Mouse (Mus musculus): ENCODE data around the gene Tmem234.

Gene Tmem234

DNA sequence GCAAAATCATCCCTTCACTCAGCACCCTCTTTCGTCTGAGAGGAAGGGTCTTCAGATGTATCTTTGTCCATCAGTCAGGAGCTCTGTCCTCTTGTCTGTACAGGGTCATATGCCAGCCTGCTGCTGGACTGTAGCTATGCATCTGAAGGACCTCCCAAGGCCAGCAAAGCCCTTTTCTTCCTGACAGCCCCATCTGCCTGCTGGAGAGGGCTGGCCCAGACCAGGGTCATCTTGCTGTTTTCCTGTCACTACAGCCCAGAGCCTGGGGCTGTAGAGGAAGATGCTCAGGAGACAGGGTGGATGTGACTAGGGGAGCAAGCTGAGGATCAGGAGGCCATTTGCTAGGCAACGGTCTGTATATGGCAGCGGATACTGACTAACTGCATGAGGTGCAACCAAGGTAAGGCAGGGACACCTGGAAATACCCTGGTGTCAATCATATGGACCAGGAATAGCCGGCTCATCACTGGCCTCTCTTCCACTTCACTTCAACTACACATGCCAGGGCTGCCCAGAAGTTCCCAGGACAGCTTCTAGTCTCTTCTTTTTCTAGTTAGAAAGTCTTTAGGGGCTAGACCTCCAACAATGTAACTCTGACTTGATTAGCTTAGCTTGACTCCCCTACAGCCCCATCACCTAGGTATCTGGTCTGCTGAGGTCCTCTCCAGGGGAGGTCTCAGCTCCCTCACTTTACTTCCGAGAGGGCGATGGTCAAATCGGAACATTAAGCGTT is 22.5 kb downstream of the Tmem234 start:
- peak in 1 of 2 experiments; percentile 35 for DNase-seq

DNA sequence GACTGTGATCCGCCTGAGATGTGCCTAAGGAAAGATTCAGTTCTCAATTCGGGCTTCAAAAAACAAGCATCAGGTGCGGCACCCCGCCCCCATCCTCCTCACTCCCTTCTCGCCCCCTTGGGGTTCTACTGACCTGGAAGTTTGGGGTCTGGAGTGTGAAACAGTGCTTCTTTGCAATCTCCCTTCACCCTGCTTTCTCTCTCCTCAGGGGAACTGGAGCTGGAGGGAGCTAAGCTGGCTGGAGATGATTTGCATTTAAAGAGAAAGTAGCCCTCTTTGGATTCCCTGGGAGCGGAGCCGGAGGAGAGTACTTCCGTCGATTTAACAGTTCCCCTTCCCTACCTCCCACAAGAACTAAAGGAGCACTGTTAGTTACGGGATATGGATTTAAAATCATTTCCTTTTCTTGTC is 23.2 kb downstream of the Tmem234 start, which contains the start of gene Ccdc28b:
Gene Ccdc28b, minus strand, starts transcription at position 267 of the 411 bp plus-strand sequence.
- peak; percentile 60 to 71 for DNase-seq

DNA sequence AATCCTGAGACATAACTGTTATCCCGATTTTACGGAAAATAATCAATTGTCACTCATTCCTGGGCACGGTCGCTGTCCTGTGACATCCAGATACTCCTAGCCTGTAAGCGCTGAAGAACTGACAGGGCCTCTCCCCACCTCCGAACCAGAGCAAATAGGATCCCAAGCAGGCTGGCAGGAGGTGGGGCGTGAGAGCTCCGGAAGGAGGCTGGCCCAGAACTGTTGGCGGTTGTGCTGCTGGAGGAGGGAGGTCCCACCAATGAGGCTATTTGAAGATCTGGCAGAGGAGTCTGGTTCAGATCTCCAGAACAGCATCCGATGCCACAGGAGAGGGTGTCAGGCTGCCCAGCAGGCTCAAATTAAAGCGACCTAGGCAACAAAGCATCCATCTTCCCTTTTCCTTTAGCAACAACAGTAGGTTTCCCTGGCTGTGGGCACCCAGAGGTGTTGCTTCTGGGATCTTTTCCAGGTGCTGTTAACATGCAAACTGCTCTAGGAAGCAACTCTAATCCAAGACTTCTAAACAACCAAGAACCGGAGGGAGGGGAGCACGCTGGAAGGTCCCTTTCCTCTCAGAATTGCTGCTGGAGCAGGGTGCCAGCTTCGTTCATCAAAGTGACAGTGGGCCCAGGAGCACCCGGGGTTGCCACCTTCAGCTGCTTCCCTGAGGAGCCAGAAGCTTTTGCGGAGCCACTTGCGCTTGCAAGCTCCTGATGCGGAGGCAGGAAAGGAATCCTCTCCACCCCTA is 24.0 kb downstream of the Tmem234 start:
- DNase-seq = peak; percentile 86 to 94

DNA sequence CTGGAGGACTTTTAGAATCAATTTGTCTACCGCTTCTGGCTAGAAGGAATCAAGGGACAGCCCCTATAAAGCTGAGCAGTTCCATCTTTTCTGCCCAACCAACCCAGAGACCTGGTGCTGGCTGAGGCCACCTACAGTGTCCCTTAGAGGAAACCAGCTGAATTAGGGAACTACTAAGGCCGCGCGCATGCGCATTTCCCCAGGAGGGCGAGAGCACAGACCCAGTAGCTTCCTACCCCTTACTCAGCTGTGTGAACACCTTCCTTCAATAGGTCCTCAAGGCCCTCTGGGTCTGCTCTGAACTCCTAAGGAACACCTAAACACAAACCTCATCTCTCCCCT is 24.5 kb downstream of the Tmem234 start:
- DNase-seq = peak; percentile 55 to 75

DNA sequence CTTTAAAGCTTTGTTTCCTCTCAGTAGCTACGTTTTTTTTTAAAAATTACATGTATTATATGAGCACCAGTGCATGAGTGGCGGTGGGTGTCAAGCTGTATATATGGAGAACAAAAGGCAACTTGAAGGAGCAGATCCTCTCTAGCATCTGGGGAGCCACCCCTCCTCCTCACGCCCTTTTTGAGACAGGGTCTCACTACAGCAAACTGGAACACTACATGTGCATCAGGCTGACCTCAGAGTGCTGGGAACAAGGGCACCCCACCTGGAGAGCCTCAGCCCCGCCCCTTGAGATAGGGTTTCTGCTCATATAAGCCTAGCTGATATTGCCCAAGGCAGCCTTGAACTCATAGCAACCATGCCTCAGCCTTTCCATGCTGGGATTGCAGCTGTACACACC is 25.0 kb downstream of the Tmem234 start:
- peak in 1 of 2 experiments; percentile 29 for DNase-seq

DNA sequence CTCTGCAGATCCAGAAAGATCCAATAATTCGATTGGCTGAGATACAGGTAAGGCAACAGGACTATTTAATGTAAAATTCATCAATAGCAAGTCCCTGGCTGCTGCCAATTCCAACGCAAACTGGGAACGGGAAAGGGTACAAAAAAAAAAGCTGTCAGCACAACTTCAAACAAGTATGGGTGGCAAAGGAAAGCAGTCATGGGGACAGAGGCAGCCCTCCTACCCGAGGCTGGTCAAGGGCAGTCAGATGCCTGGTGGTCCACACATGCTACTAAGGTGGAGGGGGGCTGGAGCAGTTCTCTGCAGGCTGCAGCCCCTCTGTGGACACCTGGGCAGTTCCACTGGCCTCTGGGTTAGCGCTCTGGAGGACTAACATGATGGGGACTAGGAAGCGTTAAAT is 25.6 kb downstream of the Tmem234 start:
- DNase-seq = peak in 1 of 2 experiments; percentile 38

DNA sequence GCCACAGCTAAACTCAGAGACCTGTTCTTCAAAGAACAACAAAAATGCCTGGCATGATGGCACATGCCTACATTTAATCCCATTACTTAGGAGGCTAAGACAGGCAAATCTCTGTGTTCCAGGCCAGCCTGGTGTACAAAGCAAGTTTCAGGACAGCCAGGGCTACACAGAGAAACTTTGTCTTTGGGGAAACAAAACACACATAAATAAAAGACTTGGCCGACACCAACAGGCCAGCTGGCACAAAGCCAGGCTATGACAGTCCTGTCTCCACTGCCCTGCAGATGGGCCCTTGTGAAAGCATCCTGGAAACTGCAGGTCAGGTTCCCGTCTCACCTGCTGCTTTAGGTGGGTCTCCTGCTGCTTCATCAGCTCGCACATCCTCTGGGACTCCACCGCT is 30.5 kb downstream of the Tmem234 start:
- peak; percentile 75 to 77 for DNase-seq

DNA sequence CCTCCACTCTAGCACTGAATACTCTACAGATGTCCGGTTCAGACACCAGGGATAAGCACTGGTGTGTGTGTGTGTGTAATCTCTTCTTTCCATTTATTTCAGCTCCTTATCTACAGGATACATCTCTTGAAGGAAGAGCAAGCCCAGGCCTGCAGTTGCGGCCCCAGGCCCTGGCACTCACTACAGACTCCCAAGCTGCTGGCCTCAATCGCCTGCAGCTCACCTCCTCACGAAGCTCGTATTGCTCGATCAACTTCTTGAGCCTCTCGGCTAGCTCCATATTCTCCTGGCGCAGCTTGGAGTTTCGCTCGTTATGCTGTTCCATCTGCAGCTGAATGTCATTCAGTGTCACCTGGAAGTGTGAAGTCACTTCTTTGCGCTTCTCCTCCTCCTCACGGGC is 31.4 kb downstream of the Tmem234 start:
- no peak for DNase-seq

DNA sequence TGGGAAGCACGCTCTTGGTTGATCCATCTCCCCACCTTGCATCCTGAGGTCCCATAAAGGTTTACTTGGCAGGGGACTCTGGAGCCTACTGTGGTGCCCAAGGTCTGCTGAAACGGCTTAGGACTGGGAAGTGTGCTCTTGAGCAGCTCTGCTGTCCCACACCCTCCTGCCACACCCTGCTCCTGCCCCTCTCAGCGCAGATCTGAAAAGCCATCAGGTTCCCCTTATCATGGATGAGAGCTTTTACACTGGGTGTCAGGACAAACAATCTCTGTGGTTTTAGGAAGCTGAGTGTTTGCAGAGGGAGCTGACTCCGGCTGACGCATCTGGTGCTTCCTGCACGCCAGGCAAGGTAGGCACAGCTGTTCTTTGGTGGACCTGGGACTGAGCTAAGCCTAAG is 33.4 kb downstream of the Tmem234 start:
- DNase-seq = no peak

DNA sequence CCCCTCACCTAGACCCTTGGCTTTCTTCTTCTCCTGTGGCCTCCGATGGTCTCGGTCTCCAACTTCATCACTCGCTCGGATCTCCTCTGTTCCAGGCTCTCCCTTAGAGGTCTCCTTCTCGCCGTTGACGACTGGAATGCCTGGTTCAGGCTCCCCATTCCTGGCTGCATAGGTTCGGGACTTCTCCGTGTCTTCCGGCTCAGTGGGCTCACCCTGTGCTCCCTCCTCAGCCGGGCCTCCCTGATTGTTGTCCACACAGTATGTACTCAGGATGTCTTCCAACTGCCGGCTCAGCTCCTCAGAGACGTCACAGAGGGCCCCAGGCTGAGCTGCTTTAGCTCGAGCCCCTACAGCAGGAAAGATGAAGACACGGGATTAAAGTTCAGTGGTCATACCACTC is 38.8 kb downstream of the Tmem234 start:
- no peak for DNase-seq

DNA sequence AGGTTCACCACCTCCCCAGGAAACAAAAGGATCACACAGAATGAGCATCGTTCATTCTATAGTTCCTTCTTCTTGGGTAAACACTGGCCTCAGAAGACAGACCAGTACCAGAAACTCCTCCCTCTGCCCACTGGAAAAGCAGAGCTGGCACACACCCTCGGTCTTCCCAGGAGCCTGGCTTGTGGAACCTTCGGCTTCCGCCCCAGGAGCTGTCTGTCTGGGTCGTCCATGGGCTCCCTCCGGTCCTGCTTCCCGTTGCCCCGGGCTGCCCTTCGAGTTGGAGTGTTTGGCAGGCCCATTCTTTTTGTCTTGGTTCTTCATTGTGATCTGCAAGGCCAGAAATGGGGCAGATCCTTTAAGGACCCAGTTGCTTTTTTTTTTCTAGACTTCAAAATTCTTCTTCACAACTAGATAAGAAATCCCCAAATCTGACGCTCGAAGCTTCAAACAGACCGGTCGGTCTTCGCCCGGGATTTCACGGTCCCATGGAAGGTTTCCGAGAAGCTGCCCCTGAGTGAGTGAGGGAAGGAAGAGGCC is 39.7 kb downstream of the Tmem234 start:
- peak; percentile 47 to 69 for DNase-seq

DNA sequence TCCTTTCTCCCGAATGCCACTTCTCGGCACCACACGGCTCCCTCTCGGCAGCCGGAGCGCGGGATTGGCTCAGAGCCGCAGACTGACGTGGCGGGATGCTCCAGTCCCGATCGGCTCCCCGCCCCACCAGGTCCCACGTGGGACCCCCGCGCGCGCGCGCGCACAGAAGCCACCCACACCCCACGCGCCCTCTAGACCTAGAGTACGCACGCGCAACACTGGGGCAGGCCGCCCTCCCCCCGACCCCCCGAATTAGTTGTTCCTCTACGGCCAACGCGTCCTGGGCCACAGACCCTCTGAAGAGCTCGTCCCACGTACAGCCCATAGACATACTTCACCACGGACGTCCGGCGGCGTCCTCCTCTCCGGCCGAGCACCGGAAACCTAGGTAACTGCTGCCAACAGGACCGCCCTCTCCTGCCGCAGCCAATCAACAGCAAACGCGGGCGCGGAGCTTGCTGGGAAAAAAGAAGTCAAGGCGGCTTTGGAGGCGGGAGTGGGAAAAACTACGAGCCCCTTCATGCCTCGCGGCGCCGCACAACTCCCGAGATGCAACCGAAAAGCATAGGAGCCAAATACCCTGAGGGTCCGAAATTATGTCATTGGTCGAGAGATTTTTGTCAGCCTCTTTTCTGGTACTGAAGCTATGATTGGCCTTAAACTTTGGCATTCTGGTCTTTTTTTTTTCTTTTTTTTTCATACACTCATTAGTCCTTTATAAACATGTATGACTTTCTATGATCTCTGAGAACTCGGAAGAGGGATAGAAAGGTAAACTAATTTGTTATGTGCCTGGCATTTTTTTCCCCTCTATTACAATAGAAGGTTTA is 40.4 kb downstream of the Tmem234 start, which contains the start of gene Txlna:
Gene Txlna, minus strand, starts transcription at position 428 of the 830 bp plus-strand sequence.
- DNase-seq = peak; percentile 98 to 99

DNA sequence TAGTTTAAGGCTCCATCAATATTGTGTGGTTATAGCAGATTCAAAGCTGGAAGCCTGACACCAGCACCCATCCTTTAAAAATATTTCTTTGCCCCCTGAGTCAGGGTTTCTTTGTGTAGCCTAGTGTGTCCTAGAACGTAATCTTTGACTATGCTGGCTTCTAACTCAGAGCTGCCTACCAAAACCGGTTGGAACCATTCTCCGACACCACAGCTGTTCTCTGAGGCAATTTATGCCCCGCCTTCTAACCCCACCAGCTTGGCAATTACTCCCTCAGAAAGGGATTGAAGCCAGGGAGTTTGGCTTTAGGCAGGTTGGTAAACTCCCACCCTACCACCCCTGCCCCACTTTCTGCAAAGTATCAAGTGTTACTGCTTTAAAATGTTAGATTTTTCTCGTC is 41.3 kb downstream of the Tmem234 start:
- no peak for DNase-seq

DNA sequence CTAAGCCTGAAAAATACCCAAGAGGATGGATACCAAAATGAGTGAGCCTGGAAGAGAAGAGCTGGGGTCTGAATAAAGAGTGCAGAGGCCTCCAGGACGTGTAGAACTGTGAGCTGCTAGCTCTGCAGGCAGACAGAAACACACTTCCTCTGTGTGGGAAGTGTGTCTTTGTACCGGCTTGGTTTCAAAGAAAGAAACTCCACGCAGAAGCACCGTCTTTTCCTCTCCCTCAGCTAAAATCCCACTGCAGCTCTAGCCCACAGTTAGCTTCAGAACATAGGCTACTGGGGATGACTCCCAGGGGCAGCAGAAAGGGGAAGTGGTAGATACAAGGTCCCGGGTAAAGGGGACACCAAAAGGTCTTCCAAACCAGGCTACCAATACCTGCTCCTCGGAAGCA is 44.7 kb downstream of the Tmem234 start:
- DNase-seq = no peak

DNA sequence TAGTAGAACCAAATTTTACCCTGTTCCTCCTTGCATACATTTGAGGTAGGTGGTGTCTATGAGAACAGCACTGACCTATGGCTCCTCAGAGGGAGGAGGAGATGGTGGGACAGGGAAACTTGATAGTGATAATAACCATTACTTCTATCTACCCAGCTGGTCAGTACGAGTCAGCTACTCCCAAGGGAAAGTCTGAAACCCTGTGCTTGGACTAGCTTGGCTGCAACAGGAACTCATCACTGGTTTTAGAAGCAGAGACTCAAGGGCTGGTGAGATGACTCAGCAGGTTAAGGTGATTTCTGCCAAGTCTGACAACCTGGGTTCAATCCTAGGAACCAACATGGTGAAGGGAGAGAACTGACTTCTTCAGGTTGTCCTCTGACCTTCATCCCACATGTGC is 48.2 kb downstream of the Tmem234 start:
- DNase-seq = no peak

DNA sequence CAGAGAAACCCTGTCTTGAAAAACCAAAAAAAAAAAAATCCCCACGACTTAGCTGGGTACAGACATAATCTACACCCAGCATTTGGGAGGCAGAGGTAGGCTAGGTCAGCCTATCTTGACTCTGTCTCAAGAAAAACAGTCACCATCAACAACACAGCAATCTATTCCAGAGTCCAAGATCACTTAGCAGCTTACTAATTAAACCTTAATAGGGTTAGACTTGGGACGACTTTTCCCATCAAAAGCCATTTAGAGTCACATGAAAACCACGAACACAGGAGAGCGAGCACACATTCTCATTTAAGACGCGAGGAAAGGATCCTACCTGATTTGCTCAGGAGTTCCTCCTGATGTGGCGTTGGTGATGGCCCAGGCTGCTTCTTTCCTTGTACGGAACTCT is 49.9 kb downstream of the Tmem234 start:
- DNase-seq = no peak

DNA sequence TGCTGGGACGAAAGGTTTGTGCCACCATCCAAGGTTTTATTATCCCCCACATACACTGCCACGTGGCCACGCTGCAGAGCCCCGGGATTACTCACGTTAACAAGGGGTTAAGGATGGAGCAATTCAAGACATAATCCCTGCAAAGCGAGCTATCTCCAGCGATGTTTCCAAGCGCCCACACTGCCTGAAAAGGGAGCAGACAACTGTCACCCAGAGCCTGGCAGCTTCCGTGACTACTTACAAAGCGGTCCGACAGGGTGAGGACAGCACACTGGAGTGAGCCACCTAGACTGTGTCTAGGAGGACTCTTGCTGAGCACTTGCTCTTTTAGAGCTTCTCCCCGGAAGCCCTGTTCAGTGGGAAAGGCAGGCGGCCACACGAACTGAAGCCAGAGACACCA is 54.3 kb downstream of the Tmem234 start:
- DNase-seq = no peak

DNA sequence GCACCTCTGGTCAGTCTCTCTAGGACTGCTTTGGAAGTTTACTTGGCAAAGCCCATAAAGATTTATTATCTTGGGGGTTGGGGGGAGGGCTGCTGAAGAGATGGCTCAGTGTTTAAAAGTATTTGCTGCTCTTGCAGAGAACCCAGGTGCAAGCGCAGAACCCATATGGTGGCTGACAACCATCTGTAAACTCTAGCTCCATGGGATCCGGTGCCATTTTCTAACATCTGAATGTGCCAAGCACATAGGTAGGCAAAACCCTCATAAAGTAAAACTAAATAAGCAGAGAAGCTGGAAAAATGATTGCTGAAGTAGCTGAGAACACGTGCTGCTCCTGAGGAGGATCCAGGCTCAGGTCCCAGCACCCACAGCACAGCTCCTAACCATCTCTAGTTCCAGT is 61.1 kb downstream of the Tmem234 start:
- DNase-seq = no peak

DNA sequence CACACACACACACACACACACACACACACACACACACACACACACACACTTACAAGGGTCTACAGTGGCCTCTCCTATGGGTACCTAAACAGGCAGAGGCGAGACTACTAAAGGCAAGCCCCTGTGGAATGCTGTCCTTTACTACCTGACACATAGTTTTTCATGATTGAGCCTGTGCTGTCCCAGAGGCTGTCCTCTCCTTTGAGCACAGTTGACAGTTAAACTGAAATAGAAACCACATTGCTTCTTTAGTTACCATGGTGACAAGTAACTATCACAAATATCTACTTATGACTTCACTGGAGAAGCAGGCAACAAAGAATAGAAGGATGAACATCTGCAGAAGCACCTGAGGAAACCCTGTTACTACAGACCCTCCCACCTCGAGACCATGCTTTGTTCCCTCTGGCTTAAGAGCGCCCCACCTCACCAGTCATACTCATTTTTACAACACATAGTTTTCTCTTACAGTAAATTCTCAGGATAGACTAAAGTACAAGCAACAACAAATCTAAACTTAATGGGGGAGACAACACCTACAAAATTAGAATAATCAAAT is 61.9 kb downstream of the Tmem234 start:
- no peak for DNase-seq

DNA sequence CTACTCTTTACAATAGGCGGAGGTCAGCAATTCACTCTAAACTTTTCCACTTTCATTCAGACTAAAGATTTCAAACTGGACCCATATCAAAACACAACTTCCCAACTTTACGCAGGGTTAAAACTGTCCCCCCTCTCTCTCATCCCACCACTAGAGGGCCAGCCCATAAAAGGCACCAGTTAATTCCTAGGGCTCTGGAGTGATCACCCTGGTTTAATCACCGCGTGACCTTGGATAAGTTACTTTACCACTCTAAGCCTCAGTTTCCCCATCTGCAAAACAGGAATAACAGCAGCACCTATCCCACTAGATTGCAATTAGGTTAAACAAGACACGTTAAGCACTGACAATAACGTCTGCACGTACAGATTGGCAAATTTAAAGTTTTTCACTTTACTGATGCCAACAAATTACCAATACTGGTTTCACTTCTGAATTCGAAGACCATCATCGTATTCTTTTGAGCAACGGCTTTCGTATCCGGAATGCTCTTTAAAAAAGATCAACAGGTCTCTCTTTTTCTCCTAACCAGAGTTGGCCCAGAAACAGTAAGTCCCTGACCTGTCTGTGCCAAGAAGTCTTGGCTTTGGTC is 71.1 kb downstream of the Tmem234 start:
- DNase-seq = peak; percentile 72 to 77

DNA sequence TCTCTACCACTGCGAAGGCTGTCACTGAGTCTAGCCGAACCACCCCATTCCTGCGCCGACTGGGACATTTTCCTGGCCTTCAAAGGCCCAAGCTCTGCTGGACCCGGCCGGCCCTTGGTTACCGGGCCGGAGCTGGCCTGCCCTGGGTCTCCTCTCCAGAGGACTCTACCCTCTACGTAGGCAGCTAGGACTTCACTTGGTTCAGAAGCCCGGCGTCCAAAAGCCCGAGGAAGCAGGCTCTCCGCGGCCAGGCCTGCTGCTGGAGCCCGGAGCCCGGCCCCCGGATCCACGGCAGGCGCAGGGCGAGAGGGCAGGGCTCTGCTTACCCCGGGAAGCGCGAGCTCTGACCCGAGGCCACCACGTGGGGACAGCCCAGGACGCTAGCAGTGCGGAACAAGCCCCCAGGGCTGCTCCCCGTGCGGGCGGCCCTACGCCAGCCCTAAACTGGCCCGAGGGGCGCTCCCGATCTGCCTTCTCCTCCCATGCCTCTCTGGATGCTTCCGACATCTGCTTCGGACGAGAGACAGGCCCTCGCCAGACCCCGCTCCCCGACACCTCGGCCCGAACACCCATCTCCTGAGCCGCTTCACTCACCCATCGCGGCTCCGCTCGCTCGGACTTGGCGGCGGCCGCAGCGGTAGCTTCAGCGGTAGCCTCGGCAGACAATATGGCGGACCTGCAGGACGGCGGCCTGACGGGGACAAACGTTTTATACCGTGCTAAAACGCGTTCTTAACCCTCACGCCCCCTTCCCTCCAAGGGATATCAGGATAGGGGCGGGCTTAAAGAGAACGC is 71.8 kb downstream of the Tmem234 start, which contains the start of gene Kpna6:
Gene Kpna6, minus strand, starts transcription at position 685 of the 795 bp plus-strand sequence.
- peak; percentile 92 to 95 for DNase-seq
